Mouse (Mus musculus) testis, adult 2 months (tissue): Measurements from ENCODE around the gene Zdhhc11.

Experiments
- CTCF ChIP-seq: fragments of 200-500 bp; IDR thresholded peaks from 2 replicates; pipeline ENCODE4 v1.5.1; 2012; ENCODE audit warnings: low read depth, mild to moderate bottlenecking, inconsistent platforms, low read length, moderate library complexity; ENCODE audit not compliant: control insufficient read depth, insufficient read depth, insufficient replicate concordance
- POLR2A ChIP-seq: fragments of 200-500 bp; IDR thresholded peaks from 2 replicates; pipeline ENCODE4 v1.6.1; 2012; ENCODE audit warnings: low read depth, mild to moderate bottlenecking, inconsistent platforms, low read length, moderate library complexity; ENCODE audit not compliant: control insufficient read depth

DNA sequence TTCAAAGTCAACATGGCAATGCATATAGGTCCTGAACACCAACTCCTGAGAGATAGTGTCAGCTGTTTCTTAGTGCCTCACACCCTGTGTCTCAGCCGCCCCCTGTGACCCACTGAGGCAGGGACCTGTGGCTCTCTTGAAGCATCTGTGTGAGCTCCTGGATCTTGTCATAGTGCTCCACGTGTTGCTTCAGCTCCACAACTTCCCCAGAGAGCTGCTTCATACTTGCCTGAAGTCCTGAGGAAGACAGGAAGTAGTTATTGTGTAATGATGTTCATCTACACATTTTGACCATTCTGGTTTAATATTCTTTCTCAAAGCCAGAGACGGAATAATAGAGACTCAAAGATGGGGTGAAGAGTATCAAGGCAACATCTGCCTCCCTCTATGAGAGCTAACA lies 76.3 kb downstream of the Zdhhc11 start:
- TF ChIP-seq CTCF: no peak
- TF ChIP-seq POLR2A: no peak
